Comparison of ENCODE assay signal across 8 mouse cellular contexts in genomic region chr15:78832701-78833123, GRCm38 (mm10). TPM values are rescaled to one million over a fixed set of nuclear protein-coding genes. Genes with fewer than 3 reads are reported as not detected.
DNase-seq lines count a peak whose midpoint lies in the region; ATAC-seq and TF ChIP-seq lines count a peak whose summit lies in the region.

No protein-coding gene starts in this region.

- no peak overlapping the region for H3K9ac ChIP-seq in intestine, embryonic 15.5 days
- H3K9ac ChIP-seq in midbrain, embryonic 11.5 days (ENCODE audit: low read length), result peak overlapping the region; percentile 64
- peak overlapping the region; percentile 14; the same call in 1 of the 2 replicates for H3K9ac ChIP-seq in stomach, postnatal 0 days (ENCODE audit: low read length)

- 20% methylated on average over 14 of the region's 14 CpGs for WGBS in intestine, embryonic 15.5 days
- 6% methylated on average over 14 of the region's 14 CpGs for WGBS in midbrain, embryonic 11.5 days
- WGBS in stomach, postnatal 0 days, result 24% methylated on average over 14 of the region's 14 CpGs

- no peak for TF ChIP-seq EP300 in stomach, postnatal 0 days (optimal IDR thresholded peaks at IDR 0.05)

- peaks cover 65% of the 10 kb centered on the region for H3K4me1 ChIP-seq in intestine, embryonic 15.5 days (replicated peaks)
- peaks cover 26% of the 10 kb centered on the region for H3K4me1 ChIP-seq in midbrain, embryonic 11.5 days (ENCODE audit: control insufficient read depth, insufficient read depth, low read length)
- H3K4me1 ChIP-seq in stomach, postnatal 0 days (replicated peaks; ENCODE audit: control insufficient read depth, insufficient read depth), result peaks cover 13% of the 10 kb centered on the region; the same call in 1 of the 2 replicates

- TF ChIP-seq CTCF in stomach, postnatal 0 days (IDR thresholded peaks at IDR 0.05; ENCODE audit: low read depth), result no peak

- H3K27ac ChIP-seq in intestine, embryonic 15.5 days, result peak overlapping the region; percentile 93
- peak overlapping the region; percentile 59 for H3K27ac ChIP-seq in midbrain, embryonic 11.5 days (ENCODE audit: low read depth, low read length)
- peak overlapping the region; percentile 88 for H3K27ac ChIP-seq in stomach, postnatal 0 days (replicated peaks)

- no peaks in the 10 kb centered on the region for H3K9me3 ChIP-seq in intestine, embryonic 15.5 days
- no peaks in the 10 kb centered on the region for H3K9me3 ChIP-seq in midbrain, embryonic 11.5 days (ENCODE audit: control insufficient read depth, low read length)
- H3K9me3 ChIP-seq in stomach, postnatal 0 days (ENCODE audit: control insufficient read depth, low read length), result no peaks in the 10 kb centered on the region

- ATAC-seq in intestine, embryonic 15.5 days, result peak; percentile 57
- ATAC-seq in midbrain, embryonic 11.5 days (ENCODE audit: low FRiP score), result peak; percentile 72
- ATAC-seq in stomach, postnatal 0 days (ENCODE audit: low FRiP score, low TSS enrichment), result peak; percentile 59
- no peak for ATAC-seq in granulocyte monocyte progenitor cell, adult 5-6 weeks (replicated peaks; ENCODE audit: poor library complexity, severe bottlenecking)

- no peaks in the 10 kb centered on the region for H3K27me3 ChIP-seq in intestine, embryonic 15.5 days (replicated peaks)
- H3K27me3 ChIP-seq in midbrain, embryonic 11.5 days (ENCODE audit: control insufficient read depth, insufficient read depth, low read length), result no peaks in the 10 kb centered on the region
- no peaks in the 10 kb centered on the region for H3K27me3 ChIP-seq in stomach, postnatal 0 days (ENCODE audit: control insufficient read depth, insufficient read depth, low read length)

- H3K4me2 ChIP-seq in intestine, embryonic 15.5 days (replicated peaks), result peak overlapping the region; percentile 40
- H3K4me2 ChIP-seq in midbrain, embryonic 11.5 days, result peak overlapping the region; percentile 1; the same call in 1 of the 2 replicates
- no peak overlapping the region; the same call in 1 of the 2 replicates for H3K4me2 ChIP-seq in stomach, postnatal 0 days (replicated peaks; ENCODE audit: low read depth)

- H3K4me3 ChIP-seq in intestine, embryonic 15.5 days (replicated peaks), result no peak overlapping the region
- H3K4me3 ChIP-seq in midbrain, embryonic 11.5 days (ENCODE audit: low read depth, low read length), result no peak overlapping the region
- no peak overlapping the region for H3K4me3 ChIP-seq in stomach, postnatal 0 days (ENCODE audit: low read depth, low read length)

- H3K36me3 ChIP-seq in intestine, embryonic 15.5 days, result no peaks in the 10 kb centered on the region
- no peaks in the 10 kb centered on the region for H3K36me3 ChIP-seq in midbrain, embryonic 11.5 days (ENCODE audit: control insufficient read depth, insufficient read depth, low read length)
- H3K36me3 ChIP-seq in stomach, postnatal 0 days (ENCODE audit: control insufficient read depth, insufficient read depth, low read length), result no peaks in the 10 kb centered on the region

- peak; percentile 91 for DNase-seq in adrenal gland, postnatal 10 days
- DNase-seq in embryo, embryonic 11 days, result peak; percentile 74
- DNase-seq in gastrocnemius, postnatal 36 days, result peak; percentile 79 to 84
- peak; percentile 71 to 77 for DNase-seq in left cerebral cortex, postnatal 14 days (ENCODE audit: low spot score in 2 of 2)
- DNase-seq in midbrain, embryonic 11.5 days (ENCODE audit: low spot score, missing footprints), result peak; percentile 90
- DNase-seq in stomach, postnatal 0 days (ENCODE audit: low spot score), result peak; percentile 59

- intact Hi-C loops in gastrocnemius, postnatal 36 days (cut with DNase I), result no loop called here
- intact Hi-C loops in left cerebral cortex, postnatal 14 days (cut with DNase I), result no loop called here

RNA-seq across cellular contexts. Expression of gene Cdc42ep1, which starts 9.7 kb away (rescaled TPM):
- total RNA-seq in adrenal gland, postnatal 10 days (2021), result 10 to 100 TPM; 40.9 to 48.6 TPM
- 10 to 100 TPM in 1 of 2 experiments, 1 to 10 TPM in 1; 9.4 to 10.7 TPM for total RNA-seq in gastrocnemius, postnatal 36 days (2021)
- 44.0 and 47.5 TPM in 2 replicates for polyA plus RNA-seq in intestine, embryonic 15.5 days (2015; fragmentation: Nextera tagmentation; extraction: Ambion mirVana)
- 10 to 100 TPM in 1 of 2 experiments, 1 to 10 TPM in 1; 6.5 to 11.0 TPM for total RNA-seq in left cerebral cortex, postnatal 14 days (2021)
- polyA plus RNA-seq in midbrain, embryonic 11.5 days (2014; fragmentation: Nextera tagmentation; extraction: Ambion mirVana), result 6.4 and 9.0 TPM in 2 replicates
- polyA plus RNA-seq in stomach, postnatal 0 days (2015; fragmentation: Nextera tagmentation; extraction: Ambion mirVana), result 37.7 and 45.4 TPM in 2 replicates
- total RNA-seq in granulocyte monocyte progenitor cell, adult 5-6 weeks (2014; fragmentation: Nextera tagmentation), result not detected in 2 replicates
- not detected in 2 replicates for total RNA-seq in granulocyte monocyte progenitor cell, adult 5-6 weeks (2017)

RNA-seq across cellular contexts. Expression of gene Lgals2, which starts 22.6 kb away (rescaled TPM):
- 1 to 10 TPM; 1.8 to 5.1 TPM for total RNA-seq in adrenal gland, postnatal 10 days (2021)
- not detected for total RNA-seq in gastrocnemius, postnatal 36 days (2021)
- polyA plus RNA-seq in intestine, embryonic 15.5 days (2015; fragmentation: Nextera tagmentation; extraction: Ambion mirVana), result 1,110 and 1,149 TPM in 2 replicates
- total RNA-seq in left cerebral cortex, postnatal 14 days (2021), result not detected
- polyA plus RNA-seq in midbrain, embryonic 11.5 days (2014; fragmentation: Nextera tagmentation; extraction: Ambion mirVana), result not detected in 2 replicates
- 39.4 and 39.5 TPM in 2 replicates for polyA plus RNA-seq in stomach, postnatal 0 days (2015; fragmentation: Nextera tagmentation; extraction: Ambion mirVana)
- total RNA-seq in granulocyte monocyte progenitor cell, adult 5-6 weeks (2014; fragmentation: Nextera tagmentation), result not detected in 2 replicates
- not detected in 2 replicates for total RNA-seq in granulocyte monocyte progenitor cell, adult 5-6 weeks (2017)

RNA-seq across cellular contexts. Expression of gene Card10, which starts 29.9 kb away (rescaled TPM):
- 10 to 100 TPM; 12.0 to 12.4 TPM for total RNA-seq in adrenal gland, postnatal 10 days (2021)
- 1 to 10 TPM; 5.6 to 6.6 TPM for total RNA-seq in gastrocnemius, postnatal 36 days (2021)
- 6.9 and 7.3 TPM in 2 replicates for polyA plus RNA-seq in intestine, embryonic 15.5 days (2015; fragmentation: Nextera tagmentation; extraction: Ambion mirVana)
- total RNA-seq in left cerebral cortex, postnatal 14 days (2021), result 1 to 10 TPM; 4.0 to 5.1 TPM
- polyA plus RNA-seq in midbrain, embryonic 11.5 days (2014; fragmentation: Nextera tagmentation; extraction: Ambion mirVana), result 1.3 and 1.5 TPM in 2 replicates
- 2.4 and 2.8 TPM in 2 replicates for polyA plus RNA-seq in stomach, postnatal 0 days (2015; fragmentation: Nextera tagmentation; extraction: Ambion mirVana)
- not detected in 2 replicates for total RNA-seq in granulocyte monocyte progenitor cell, adult 5-6 weeks (2014; fragmentation: Nextera tagmentation)
- total RNA-seq in granulocyte monocyte progenitor cell, adult 5-6 weeks (2017), result 0.22 TPM in 1 of 2 replicates, not detected in the other

RNA-seq across cellular contexts. Expression of gene Gga1, which starts 44.3 kb away (rescaled TPM):
- total RNA-seq in adrenal gland, postnatal 10 days (2021), result 10 to 100 TPM; 48.8 to 50.6 TPM
- total RNA-seq in gastrocnemius, postnatal 36 days (2021), result 10 to 100 TPM; 34.1 to 34.9 TPM
- polyA plus RNA-seq in intestine, embryonic 15.5 days (2015; fragmentation: Nextera tagmentation; extraction: Ambion mirVana), result 47.6 and 51.7 TPM in 2 replicates
- 10 to 100 TPM; 53.7 to 56.3 TPM for total RNA-seq in left cerebral cortex, postnatal 14 days (2021)
- polyA plus RNA-seq in midbrain, embryonic 11.5 days (2014; fragmentation: Nextera tagmentation; extraction: Ambion mirVana), result 20.5 and 25.7 TPM in 2 replicates
- 35.6 and 39.3 TPM in 2 replicates for polyA plus RNA-seq in stomach, postnatal 0 days (2015; fragmentation: Nextera tagmentation; extraction: Ambion mirVana)
- 46.3 and 48.6 TPM in 2 replicates for total RNA-seq in granulocyte monocyte progenitor cell, adult 5-6 weeks (2014; fragmentation: Nextera tagmentation)
- 13.9 and 17.6 TPM in 2 replicates for total RNA-seq in granulocyte monocyte progenitor cell, adult 5-6 weeks (2017)

RNA-seq across cellular contexts. Expression of gene Mfng, which starts 59.4 kb away (rescaled TPM):
- total RNA-seq in adrenal gland, postnatal 10 days (2021), result 10 to 100 TPM; 15.5 to 17.7 TPM
- 1 to 10 TPM; 3.3 TPM for total RNA-seq in gastrocnemius, postnatal 36 days (2021)
- 19.7 and 20.4 TPM in 2 replicates for polyA plus RNA-seq in intestine, embryonic 15.5 days (2015; fragmentation: Nextera tagmentation; extraction: Ambion mirVana)
- 1 to 10 TPM; 5.6 to 6.7 TPM for total RNA-seq in left cerebral cortex, postnatal 14 days (2021)
- polyA plus RNA-seq in midbrain, embryonic 11.5 days (2014; fragmentation: Nextera tagmentation; extraction: Ambion mirVana), result 57.2 and 61.8 TPM in 2 replicates
- 5.6 and 7.2 TPM in 2 replicates for polyA plus RNA-seq in stomach, postnatal 0 days (2015; fragmentation: Nextera tagmentation; extraction: Ambion mirVana)
- 31.2 and 34.9 TPM in 2 replicates for total RNA-seq in granulocyte monocyte progenitor cell, adult 5-6 weeks (2014; fragmentation: Nextera tagmentation)
- total RNA-seq in granulocyte monocyte progenitor cell, adult 5-6 weeks (2017), result 4.5 and 8.2 TPM in 2 replicates

Comparison
In these comparisons a context has a peak if more than half of its experiments do, and no peak if none do; other contexts are left out.
1. RNA of gene Cdc42ep1, which starts 9.7 kb away (total RNA-seq): 40.9 to 48.6 TPM in adrenal gland, postnatal 10 days, 6.5 to 11.0 TPM in left cerebral cortex, postnatal 14 days and 9.4 to 10.7 TPM in gastrocnemius, postnatal 36 days; not detected in granulocyte monocyte progenitor cell, adult 5-6 weeks; every median in the first group is over 4 times any median in the second.
2. RNA of gene Card10, which starts 29.9 kb away (total RNA-seq): 12.0 to 12.4 TPM in adrenal gland, postnatal 10 days, 5.6 to 6.6 TPM in gastrocnemius, postnatal 36 days and 4.0 to 5.1 TPM in left cerebral cortex, postnatal 14 days; 0.22 TPM in granulocyte monocyte progenitor cell, adult 5-6 weeks; every median in the first group is over 4 times any median in the second.
3. Peak in every context shown above with its lines, with median percentiles within 50 percentile points of each other: DNase-seq and H3K27ac ChIP-seq.